Mouse (Mus musculus) heart, postnatal 0 days (tissue): Measurements from ENCODE around the gene Peli3. TPM values are rescaled to one million over a fixed set of nuclear protein-coding genes. Genes with fewer than 3 reads are reported as not detected.

Source experiments
- ATAC-seq: fragments of 200-750 bp; cut with Nextera tagmentation; 2 replicates; pipeline ENCODE4 v1.8.0; 2017; ENCODE audit warnings: low read depth, moderate number of reproducible peaks, moderate library complexity; ENCODE audit not compliant: insufficient read depth
- DNase-seq: peaks from one replicate; pipeline ENCODE4 v3.0.0-alpha.2; 2016; ENCODE audit warnings: low spot score
- H3K27ac ChIP-seq: fragments of 300-500 bp; sonication (generic); 2 replicates; pipeline ENCODE4 v1.5.1; 2014; ENCODE audit warnings: low read depth, mild to moderate bottlenecking
- H3K27me3 ChIP-seq: fragments of 300-500 bp; sonication (generic); 2 replicates; pipeline ENCODE4 v1.6.1; 2014; ENCODE audit warnings: low read length, mixed read lengths; ENCODE audit not compliant: control insufficient read depth, insufficient read depth
- H3K36me3 ChIP-seq: fragments of 300-500 bp; sonication (generic); replicated peaks from 2 replicates; pipeline ENCODE4 v1.6.1; 2014; ENCODE audit warnings: low read length, mixed read lengths; ENCODE audit not compliant: control insufficient read depth, insufficient read depth
- H3K4me1 ChIP-seq: fragments of 300-500 bp; sonication (generic); 2 replicates; pipeline ENCODE4 v1.6.1; 2014; ENCODE audit warnings: antibody characterized with exemption; ENCODE audit not compliant: control insufficient read depth, insufficient read depth
- H3K4me2 ChIP-seq: fragments of 300-500 bp; sonication (generic); 2 replicates; pipeline ENCODE4 v1.6.1; 2014; ENCODE audit warnings: low read depth, mild to moderate bottlenecking, low read length, moderate library complexity
- H3K4me3 ChIP-seq: fragments of 300-500 bp; sonication (generic); 2 replicates; pipeline ENCODE4 v1.5.1; 2014; ENCODE audit warnings: low read depth, low read length
- H3K9ac ChIP-seq: fragments of 300-500 bp; sonication (generic); replicated peaks from 2 replicates; pipeline ENCODE4 v1.6.1; 2014; ENCODE audit warnings: low read depth, low read length, mixed read lengths
- H3K9me3 ChIP-seq: fragments of 300-500 bp; sonication (generic); replicated peaks from 2 replicates; pipeline ENCODE4 v1.6.1; 2016; ENCODE audit warnings: low read length; ENCODE audit not compliant: control insufficient read depth
- CTCF ChIP-seq: IDR thresholded peaks from 2 replicates; pipeline ENCODE4 v1.5.1; 2016; ENCODE audit warnings: antibody characterized with exemption, control low read depth, low read depth
- EP300 ChIP-seq: IDR thresholded peaks from 2 replicates; pipeline ENCODE4 v1.6.1; 2016; ENCODE audit warnings: antibody characterized with exemption, low read depth
- WGBS: fragments of 180-500 bp; shearing (Covaris S2); extraction: QIAGEN DNeasy Blood & Tissue Kit; methylation state at CpG from one replicate; pipeline ENCODE4 v1.1.7; 2014; 5-methylcytosine and 5-hydroxymethylcytosine counted together
- polyA plus RNA-seq: library from polyadenylated mRNA; unstranded; fragments of >200 nt; fragmentation: Nextera tagmentation; extraction: Ambion mirVana; gene quantifications from 2 replicates; pipeline ENCODE4 v1.2.1, GENCODE M21; 2015
- total RNA-seq: library from RNA; depleted of rRNA; stranded (reverse); fragments of >200 nt; gene quantifications from 2 replicates; pipeline ENCODE4 v1.2.3, GENCODE M21; 2014; ENCODE audit warnings: low replicate concordance

The Peli3 gene
- total and polyA plus RNA-seq, 2 experiments from 2014 or later, result 0.31 to 0.76 TPM

DNA sequence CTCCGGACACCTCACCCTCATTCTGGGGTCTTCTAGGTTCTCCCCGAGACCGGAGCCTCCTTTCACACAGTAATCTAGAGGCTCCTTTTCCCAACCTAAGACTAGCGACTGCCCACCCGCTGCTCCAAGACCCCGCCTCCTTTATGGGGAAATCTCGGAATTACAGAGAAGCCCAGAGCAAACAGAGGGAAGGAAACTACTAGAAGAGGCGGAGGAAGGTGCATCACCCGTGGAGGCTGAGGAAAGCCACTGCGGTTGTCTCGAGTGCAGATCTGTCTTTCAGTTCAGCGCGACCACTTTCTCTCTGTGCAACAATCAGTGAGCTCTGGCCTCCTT is 294 bp upstream of the Peli3 start:
- Histone ChIP-seq H3K4me3 (peak overlapping the region; percentile 61), H3K9ac (peak overlapping the region; percentile 40; the same call in 1 of the 2 replicates), H3K4me1 (peaks cover 10% of the 10 kb centered on the region; the same call in 1 of the 2 replicates), H3K9me3 (no peaks in the 10 kb centered on the region), H3K36me3 (no peaks in the 10 kb centered on the region), H3K27ac (no peak overlapping the region), H3K27me3 (peaks cover 23% of the 10 kb centered on the region), H3K4me2 (peak overlapping the region; percentile 99)
- ATAC-seq (peak; percentile 7; the same call in 1 of the 2 replicates), DNase-seq (no peak)
- WGBS, result 10% methylated on average over 13 of the region's 13 CpGs
- TF ChIP-seq EP300 (no peak), CTCF (no peak)

DNA sequence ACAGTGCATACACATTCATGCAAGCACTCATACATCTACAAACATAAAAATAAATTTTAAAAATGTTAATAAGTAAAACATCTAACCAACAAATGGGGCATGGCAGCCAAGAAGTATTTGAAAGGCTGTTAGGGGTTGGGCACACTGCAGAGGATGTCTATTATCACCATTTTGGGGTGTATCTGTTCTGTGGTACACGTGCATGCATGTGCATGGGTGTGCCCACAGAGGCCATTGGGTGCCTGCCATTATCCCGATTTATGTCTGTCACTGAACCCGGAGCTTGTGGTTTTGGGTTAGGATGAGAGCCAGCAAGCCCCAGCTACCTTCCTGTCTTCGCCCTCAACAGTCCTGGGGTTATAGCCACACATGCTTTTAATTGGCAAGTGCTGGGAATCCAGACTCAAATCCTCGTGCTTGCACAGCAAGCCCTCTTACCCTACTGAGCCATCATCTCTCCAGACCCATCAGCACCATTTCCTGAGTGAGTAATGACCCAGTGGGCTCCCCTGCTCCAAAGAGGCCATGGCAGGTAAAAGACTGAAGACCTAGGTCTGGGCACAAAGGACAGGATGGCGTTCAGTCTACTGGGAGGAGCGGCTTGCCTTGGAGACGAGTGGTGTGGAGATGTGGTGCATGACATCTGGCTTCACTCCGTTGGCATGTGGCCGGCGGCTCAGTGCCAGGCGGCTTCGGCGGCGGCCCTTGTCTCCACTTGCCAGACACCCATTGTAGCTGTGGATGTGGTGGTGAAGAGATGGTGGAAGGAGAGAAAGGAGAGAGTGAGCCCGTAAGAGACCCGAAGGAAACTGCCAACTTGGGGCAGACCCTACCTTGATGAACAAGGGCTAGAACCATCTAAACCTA is 5.2 kb downstream of the Peli3 start:
- Histone ChIP-seq H3K36me3 (no peaks in the 10 kb centered on the region), H3K27me3 (peaks cover 20% of the 10 kb centered on the region), H3K4me3 (no peak overlapping the region), H3K4me2 (no peak overlapping the region), H3K9me3 (no peaks in the 10 kb centered on the region), H3K4me1 (peaks cover 4% of the 10 kb centered on the region; the same call in 1 of the 2 replicates), H3K27ac (no peak overlapping the region), H3K9ac (no peak overlapping the region)
- 80% methylated on average over 17 of the region's 17 CpGs for WGBS
- TF ChIP-seq EP300 (no peak), CTCF (no peak)
- ATAC-seq (no peak), DNase-seq (no peak)

DNA sequence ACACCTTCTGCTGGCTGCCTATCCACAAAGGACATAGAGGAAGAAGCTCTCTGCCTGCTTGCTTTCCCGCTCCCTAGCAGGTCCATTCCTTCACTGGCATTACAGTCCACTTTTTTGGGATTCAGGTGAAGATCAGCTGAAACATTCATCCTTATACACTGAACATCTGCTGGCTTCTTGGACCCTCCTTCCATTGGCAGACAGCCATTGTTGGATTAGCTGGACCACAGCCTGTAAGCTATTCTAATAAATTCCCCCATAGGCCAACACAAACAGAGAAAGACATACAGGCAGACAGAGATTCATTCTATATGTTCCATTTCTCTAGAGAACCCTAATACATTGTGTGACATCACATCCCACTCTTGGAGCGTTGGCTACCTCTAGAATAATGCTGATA is 6.0 kb downstream of the Peli3 start:
- Histone ChIP-seq H3K9ac (no peak overlapping the region), H3K27me3 (peaks cover 15% of the 10 kb centered on the region; the same call in 1 of the 2 replicates), H3K9me3 (no peaks in the 10 kb centered on the region), H3K36me3 (no peaks in the 10 kb centered on the region), H3K4me2 (no peak overlapping the region), H3K4me1 (no peaks in the 10 kb centered on the region), H3K4me3 (no peak overlapping the region), H3K27ac (no peak overlapping the region)
- DNase-seq (no peak), ATAC-seq (no peak)
- 52% methylated on average over 2 of the region's 2 CpGs for WGBS
- TF ChIP-seq CTCF (no peak), EP300 (no peak)

DNA sequence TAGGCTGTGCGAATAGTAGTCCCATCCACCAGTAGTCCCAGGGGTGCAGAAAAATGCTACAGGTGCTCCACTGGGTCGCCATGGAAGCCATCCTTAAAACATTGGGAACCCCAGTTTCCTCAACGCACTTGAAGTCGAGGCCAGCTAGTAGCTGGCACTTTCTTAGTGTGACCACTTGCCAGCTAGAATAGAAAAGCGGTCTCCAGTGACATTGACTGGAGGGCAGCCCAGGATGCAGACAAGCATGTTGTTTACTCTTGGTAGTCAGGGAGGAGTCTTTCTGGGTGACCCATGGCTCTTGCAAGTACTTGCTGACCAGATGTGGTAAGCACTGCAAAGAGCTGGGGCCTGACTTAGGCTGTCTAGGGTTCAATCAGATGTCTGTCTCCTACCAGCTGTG is 14.1 kb downstream of the Peli3 start:
- TF ChIP-seq CTCF (no peak), EP300 (no peak)
- Histone ChIP-seq H3K4me1 (peaks cover 13% of the 10 kb centered on the region), H3K27ac (no peak overlapping the region), H3K27me3 (no peaks in the 10 kb centered on the region), H3K36me3 (peaks cover 16% of the 10 kb centered on the region; the same call in 1 of the 2 replicates), H3K9me3 (no peaks in the 10 kb centered on the region), H3K4me3 (peak overlapping the region; percentile 75), H3K9ac (peak overlapping the region; percentile 53; the same call in 1 of the 2 replicates), H3K4me2 (peak overlapping the region; percentile 68; the same call in 1 of the 2 replicates)
- no peak for ATAC-seq
- no peak for DNase-seq
- WGBS, result 57% methylated on average over 5 of the region's 5 CpGs

DNA sequence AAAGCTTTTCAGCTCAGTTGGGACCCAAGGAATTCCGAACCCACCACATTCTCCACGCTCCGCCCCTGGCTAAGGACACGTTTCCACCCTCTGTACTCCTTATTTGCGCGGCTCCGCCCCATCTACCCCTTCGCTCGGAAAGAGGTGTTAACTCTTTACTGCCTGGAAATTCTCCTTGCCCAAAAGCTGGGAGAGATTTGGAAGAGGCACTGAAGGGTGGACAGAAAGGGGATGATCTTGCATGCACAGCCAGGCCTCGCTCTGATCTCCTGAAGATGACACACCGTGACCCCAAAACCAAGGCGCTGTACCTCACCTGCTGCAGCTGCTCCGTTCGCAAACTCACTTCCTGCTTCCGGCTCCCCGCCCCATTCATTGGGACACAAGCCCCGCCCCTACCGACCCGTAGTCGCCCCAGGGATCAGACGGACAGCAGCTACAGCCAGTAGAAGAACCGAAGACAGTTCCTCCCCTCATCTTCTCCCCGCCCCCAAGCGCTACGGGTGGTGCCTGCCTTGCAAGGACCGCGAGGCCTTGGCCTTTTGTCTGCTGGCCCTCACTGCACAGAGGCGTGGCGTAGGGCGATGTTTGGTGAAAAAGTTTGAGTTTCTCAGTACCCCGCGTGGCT is 14.9 kb downstream of the Peli3 start, which contains the start of gene Dpp3:
Gene Dpp3 (minus strand): TSS at position 384 of the 628 bp plus-strand sequence.
- Histone ChIP-seq H3K4me3 (peak within 1 kb of the TSS; percentile 75), H3K36me3 (peaks cover 23% of the 10 kb centered on the region), H3K4me2 (peak within 1 kb of the TSS; percentile 68), H3K9ac (peak within 1 kb of the TSS; percentile 53), H3K27me3 (no peaks in the 10 kb centered on the region), H3K4me1 (peaks cover 13% of the 10 kb centered on the region), H3K27ac (peak within 1 kb of the TSS; percentile 44), H3K9me3 (no peaks in the 10 kb centered on the region)
- TF ChIP-seq CTCF (no peak), EP300 (no peak)
- DNase-seq (peak; percentile 97), ATAC-seq (peak; percentile 99)
- under 1% methylated on average over 32 of the region's 32 CpGs for WGBS
